Mouse (Mus musculus) B cell, adult 2 months (primary cell): ENCODE measurements at regions not wholly inside any gene's neighbourhood (a gene's known extent, or its start where the extent isn't known, plus 50 kb on each side); places are given as distances from the start of the nearest gene placed in this dataset.

Experiments
- DNase-seq, 2 experiments: peaks; one replicate each; pipeline ENCODE4 v3.0.0; 2022

DNA sequence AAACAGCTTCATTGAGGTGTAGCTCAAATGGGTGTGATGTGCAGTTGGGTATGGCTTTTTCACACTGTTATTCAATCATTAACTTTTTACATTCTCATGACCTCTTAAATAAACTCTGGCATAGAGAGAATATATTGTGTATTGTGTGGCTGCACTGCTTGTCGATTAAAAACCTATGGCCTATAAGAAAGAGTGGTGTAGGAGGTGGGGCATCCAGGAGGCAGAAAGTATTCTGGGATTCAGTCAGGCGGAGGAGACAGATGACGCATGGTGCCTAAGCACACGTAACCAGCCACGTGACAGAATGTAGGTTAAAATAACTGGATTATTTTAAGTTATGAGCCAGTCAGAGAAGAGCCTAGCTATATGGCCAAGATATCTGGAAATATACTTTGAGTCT, 78.2 kb upstream of the Slc16a7 start:
- DNase-seq, result no peak

GRCm38 (mm10) chr10:125488350-125488749, 99.1 kb upstream of the Slc16a7 start:
- no peak for DNase-seq

- no peak for DNase-seq
Observed at GRCm38 (mm10) chr10:125490395-125490794, 101.1 kb upstream of the Slc16a7 start.

DNA sequence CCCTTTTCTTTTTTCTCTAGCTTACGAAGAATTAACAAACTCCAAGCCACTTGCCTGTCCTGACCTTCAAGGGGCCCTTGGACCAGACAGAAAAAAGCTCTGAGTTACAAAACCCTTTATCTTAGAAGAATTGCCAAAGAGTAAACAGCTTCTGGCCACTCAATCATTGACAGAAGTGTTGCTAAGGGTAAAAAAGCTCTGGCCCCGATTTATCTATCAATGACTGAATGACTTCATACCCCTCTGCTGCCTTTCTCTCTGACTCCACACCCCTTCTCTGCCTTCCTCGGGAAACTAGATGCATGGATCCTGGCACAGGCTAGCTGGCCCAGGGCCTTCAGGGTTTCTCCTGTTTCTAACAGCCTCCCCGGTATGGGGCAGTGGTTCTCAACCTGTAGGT, 105.2 kb upstream of the Slc16a7 start:
- no peak for DNase-seq

GRCm38 (mm10) chr10:125498347-125498746, 109.1 kb upstream of the Slc16a7 start:
- DNase-seq, result no peak

DNA sequence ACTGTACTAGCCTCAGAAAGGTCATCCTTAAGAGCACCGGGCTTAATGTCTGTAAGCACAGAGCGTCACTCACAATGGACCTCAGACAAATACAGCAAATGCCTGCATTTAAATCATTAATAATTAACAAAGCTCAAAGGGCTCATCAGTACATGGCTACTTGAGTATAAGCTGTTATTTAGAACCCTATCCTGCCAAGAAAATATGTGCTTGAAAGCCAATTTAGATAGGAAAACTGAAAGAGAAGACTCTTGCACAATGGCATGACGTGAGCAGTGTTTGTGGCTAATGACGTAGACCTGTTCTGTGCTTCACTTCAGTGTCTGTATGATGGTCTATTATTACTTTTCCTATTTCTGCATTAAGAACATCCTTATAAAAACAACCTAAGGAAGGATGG, 111.1 kb upstream of the Slc16a7 start:
- DNase-seq, result no peak

DNA sequence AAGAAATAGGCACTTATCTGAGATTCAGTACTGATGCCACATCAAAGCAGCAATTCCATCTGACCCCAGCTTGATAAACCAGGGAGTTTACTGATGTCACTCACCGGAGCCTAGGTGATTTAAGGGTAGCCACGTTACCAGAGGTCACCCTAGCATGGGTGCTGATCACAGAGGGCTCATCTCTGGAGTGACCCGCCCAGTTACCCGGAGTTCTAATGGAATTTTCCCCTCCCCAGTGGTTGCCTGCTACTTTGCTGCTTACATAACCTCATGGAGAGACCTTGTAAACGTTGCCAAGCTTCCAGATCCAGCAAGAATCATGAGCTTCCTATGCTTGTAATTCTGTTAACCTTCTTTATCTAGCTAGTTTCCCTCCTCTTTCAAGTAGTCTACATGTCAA, 125.8 kb upstream of the Slc16a7 start:
- DNase-seq, result no peak

GRCm38 (mm10) chr10:125530876-125531275, 141.6 kb upstream of the Slc16a7 start:
- no peak for DNase-seq

- DNase-seq, result peak in 1 of 2 experiments; percentile 6
Observed at GRCm38 (mm10) chr10:125538316-125538715, 149.1 kb upstream of the Slc16a7 start.

GRCm38 (mm10) chr10:125586489-125587147, 197.4 kb upstream of the Slc16a7 start:
- DNase-seq, result no peak

- no peak for DNase-seq
Observed at GRCm38 (mm10) chr10:125593006-125593405, 203.7 kb upstream of the Slc16a7 start.

DNA sequence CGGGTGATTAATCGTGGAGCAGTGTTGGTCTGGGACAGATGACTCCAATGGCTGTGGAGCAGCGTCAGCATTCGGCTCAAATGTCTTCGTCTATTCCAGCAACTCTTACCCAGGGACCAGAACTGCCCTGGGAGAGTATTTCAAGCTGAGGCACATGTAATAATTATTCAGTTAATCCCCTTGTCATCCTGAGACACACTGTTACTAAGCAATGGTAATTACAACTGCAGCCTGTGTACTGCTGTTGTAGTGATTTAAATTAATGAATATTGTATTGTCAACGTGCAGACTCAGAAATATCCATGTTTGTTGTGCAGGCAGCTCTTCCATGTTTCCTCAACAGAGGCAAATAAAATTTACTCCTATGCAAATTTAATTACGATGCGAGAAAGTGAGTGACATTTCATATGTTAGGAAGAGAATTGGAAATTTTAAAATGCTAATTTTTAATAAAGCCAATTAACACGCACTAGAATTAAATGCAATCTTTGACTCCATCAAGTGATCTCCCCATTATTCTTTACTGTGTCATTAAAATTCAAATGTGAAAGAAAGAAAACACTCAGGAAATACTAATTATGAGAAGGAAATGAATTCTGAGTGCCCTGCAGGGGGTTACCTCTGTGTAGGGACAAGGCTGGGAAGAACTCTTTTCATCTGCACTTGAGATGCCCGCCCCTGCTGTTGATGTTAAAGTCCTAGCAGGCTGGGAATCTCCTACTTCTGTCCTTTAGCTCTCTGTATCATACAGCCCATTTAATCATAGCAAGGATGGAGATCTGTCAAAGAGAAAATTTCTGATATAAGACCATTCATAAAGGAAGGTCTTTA, 218.7 kb upstream of the Slc16a7 start:
- DNase-seq, result no peak

- DNase-seq, result no peak
Observed at GRCm38 (mm10) chr10:125610353-125610752, 221.1 kb upstream of the Slc16a7 start.

- no peak for DNase-seq
Observed at GRCm38 (mm10) chr10:125612773-125613172, 223.5 kb upstream of the Slc16a7 start.

DNA sequence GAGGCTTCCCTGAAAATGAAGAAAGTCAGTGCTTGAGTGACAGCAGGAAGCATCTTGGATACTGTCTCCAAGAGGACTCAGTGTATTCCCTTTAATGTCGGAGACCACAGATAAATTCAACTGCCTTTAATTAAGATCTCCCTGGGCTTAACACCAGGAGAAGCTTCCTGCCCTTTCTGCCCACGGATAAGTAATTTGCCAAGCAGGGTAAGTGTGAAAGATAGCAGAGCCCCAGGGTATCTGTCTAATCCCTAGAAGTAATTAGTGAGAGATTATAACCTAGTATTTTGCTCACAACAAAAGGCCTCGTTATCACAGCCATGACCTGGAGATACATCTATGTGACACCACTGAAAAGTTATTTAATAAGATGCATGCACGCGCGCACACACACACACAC, 232.1 kb upstream of the Slc16a7 start:
- DNase-seq, result no peak

DNA sequence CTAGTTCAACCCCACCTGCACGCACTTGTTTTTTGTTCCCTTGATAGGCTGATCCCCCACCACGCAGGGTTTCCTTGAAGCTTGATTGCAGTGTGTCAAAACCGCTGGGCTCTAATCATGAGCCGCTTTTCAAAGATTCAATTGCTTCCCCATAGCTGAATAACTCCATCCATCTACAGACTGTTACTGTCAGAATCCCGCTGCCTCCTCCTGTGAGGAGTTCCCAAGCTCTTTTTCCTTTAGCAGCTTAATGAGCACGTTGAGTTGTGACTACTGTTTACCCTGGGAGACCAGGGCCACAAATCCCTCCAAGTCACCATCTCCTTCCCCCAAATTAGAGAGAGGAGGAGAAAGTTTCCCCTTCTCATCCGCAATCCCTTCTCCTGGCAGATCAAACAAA, 234.6 kb upstream of the Slc16a7 start:
- no peak for DNase-seq

DNA sequence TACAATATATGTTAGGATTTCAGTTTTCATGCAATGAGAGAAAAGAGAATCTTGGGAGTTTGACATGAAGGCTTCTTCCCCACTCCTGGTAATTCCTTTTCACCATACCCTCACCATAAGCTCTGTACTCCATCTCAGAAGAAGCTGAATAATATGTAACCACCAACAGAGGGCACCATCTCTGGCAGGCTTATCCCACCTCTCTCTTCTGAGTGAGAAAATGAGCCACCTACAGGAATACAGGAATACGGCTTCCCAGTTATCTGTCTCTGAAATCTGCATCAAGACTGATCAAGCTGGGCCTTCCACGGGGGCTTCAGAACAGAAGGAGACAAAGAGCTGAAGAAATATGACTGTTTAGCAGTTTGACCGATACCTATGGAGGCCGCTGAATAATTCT, 278.6 kb upstream of the Slc16a7 start:
- DNase-seq, result no peak

GRCm38 (mm10) chr10:125673637-125674036, 284.4 kb upstream of the Slc16a7 start:
- no peak for DNase-seq

- peak in 1 of 2 experiments; percentile 2 for DNase-seq
Observed at GRCm38 (mm10) chr10:125679644-125680043, 286.3 kb upstream of the Lrig3 start.

DNA sequence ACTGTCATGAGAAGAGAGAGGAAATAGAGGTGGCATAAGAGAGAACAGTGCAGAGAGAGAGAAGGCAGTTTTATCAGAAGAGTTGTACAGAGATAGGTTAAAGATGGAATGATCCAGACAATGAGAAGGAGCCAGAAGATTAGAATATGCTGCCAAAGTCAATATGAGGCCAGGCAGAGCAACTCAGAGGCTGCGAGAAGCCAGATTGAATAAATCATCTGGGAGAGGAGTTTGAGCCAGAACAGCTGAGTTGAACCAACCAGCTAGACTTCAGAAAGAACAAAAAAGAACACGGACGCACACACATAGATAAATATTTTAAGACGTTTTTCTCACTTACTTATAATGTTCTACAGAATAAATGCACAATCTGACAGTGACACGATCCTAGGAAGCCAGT, 280.8 kb upstream of the Lrig3 start:
- no peak for DNase-seq

DNA sequence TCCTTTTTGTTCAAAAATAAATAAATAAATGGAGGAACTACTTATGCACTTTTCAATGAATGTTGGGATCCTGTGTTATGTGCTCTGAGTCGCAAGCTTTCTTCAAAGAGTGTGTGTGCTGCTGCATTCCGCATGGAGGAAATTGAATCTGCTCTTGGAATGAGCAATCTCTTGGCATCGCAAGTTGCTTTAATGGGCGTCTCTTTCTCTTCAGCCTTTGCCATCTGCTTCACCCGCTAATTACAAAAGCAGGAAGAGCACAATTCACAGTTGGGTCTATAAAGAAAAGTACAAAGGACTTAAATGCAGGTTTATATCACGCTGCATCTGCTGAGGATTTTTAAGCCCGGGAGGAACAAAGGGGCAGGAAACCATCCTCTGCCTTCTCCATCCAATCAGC, 272.5 kb upstream of the Lrig3 start:
- no peak for DNase-seq

DNA sequence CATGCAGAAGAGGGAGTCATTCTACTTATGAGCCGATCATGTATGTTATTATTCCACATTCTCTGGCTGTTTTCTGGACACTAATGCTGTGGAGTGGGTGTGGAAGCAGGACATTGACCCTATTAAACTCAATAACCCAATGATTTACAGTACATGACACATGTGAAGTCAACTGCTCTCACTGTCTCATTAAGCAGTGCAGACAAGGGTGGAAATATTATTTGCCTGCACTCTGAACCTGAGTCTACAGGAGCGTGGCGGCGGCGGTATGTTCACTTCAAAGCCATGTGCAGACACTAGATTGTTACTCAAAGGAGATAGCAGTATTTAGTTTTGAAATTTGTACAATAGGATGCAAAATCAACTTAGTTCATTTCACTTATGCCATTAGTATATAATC, 269.8 kb upstream of the Lrig3 start:
- DNase-seq, result no peak

DNA sequence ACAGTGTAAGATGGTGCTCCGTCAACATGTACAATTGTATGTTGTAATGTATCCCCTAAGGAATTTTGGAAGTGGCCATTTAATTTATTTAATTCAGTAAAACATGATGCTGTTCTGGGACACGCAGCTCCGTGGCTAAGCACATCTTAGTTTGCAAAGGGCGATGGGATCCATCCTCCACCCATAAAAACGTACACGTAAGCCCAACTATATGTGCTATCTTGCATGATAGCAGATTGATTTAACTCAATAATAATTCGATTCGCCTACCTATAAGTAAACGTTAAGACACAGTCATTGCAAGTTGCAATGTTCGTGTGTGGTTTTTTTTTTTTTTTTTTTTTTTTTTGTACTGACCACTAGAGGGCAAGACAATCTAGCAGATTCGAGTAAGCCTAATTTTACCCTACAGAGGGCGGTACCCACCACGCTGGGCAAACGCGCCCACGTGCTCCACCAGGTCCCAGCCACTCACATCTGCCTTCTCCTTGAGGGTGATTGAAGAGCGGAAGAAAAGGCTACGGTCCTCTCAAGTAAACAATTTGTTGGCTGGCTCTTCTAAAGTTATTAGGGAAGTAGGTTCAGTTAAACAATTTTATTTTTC, 240.8 kb upstream of the Lrig3 start:
- peak; percentile 23 to 37 for DNase-seq

DNA sequence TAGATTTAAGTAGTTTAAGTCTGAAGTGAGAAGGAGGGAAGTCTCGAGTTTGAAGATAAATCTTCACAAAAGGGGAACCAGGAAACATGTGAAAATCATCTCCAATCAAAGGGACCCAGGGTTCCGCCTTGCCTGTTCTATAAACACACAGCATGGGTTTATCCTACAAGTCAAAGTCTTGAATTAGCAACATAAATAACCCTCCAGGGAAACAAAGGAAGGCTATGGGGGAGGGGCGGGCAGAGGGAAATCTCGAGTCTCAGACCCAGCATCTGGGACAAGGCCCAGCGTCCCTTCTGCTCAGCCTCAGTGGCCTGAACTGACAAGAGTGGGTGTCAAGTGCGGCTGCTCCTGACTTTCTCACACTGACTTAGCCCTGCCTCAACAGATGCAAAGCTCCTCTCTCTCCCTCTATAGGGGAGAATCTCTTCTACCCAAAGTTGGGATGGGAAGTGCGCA, 240.3 kb upstream of the Lrig3 start:
- DNase-seq, result no peak
